Mouse (Mus musculus) MEL (cell line): ENCODE results near the gene Zic4. TPM values are rescaled to one million over a fixed set of nuclear protein-coding genes. Genes with fewer than 3 reads are reported as not detected.

Experiments
- DNase-seq: peaks from one replicate; pipeline ENCODE4 v3.0.0; 2011; ENCODE audit warnings: low read depth, low spot score
- H3K27ac ChIP-seq: 2 replicates; pipeline ENCODE4 v1.5.1; 2012; ENCODE audit warnings: low read depth, mild to moderate bottlenecking, control low read depth, low read length, moderate library complexity; ENCODE audit not compliant: control insufficient read depth
- H3K27me3 ChIP-seq, 2 experiments: fragments of 150-350 bp in 1 of 2; sonication (generic) in 1 of 2; 2 replicates each; pipeline ENCODE4 v1.6.1; 2012; ENCODE audit warnings: low read length in 2 of 2, mild to moderate bottlenecking in 2 of 2, improper control_type of control experiment in 1 of 2, moderate library complexity in 1 of 2; ENCODE audit not compliant: insufficient read depth in 2 of 2, control insufficient read depth in 1 of 2
- H3K36me3 ChIP-seq, 2 experiments: 2 replicates each; pipeline ENCODE4 v1.6.1; 2012 to 2014; ENCODE audit warnings: low read length in 2 of 2, improper control_type of control experiment in 1 of 2, inconsistent platforms in 1 of 2, mild to moderate bottlenecking in 1 of 2; ENCODE audit not compliant: insufficient read depth in 2 of 2, control insufficient read depth in 1 of 2
- H3K4me1 ChIP-seq, 2 experiments: fragments of 150-350 bp in 1 of 2; sonication (generic) in 1 of 2; 2 replicates each; pipeline ENCODE4 v1.6.1; 2012; ENCODE audit warnings: low read length in 2 of 2, improper control_type of control experiment in 1 of 2, mild to moderate bottlenecking in 1 of 2; ENCODE audit not compliant: insufficient read depth in 2 of 2, control insufficient read depth in 1 of 2
- H3K4me3 ChIP-seq, 2 experiments: fragments of 150-350 bp in 1 of 2; sonication (generic) in 1 of 2; 2 replicates each; pipeline ENCODE4 v1.5.1; 2012; ENCODE audit warnings: low read depth in 2 of 2, low read length in 2 of 2, mild to moderate bottlenecking in 2 of 2, moderate library complexity in 2 of 2, control low read depth in 1 of 2, improper control_type of control experiment in 1 of 2; ENCODE audit not compliant: control insufficient read depth in 1 of 2, insufficient read depth in 1 of 2
- H3K79me2 ChIP-seq: 2 replicates; pipeline ENCODE4 v1.6.1; 2012; ENCODE audit warnings: mild to moderate bottlenecking, low read length, moderate library complexity; ENCODE audit not compliant: control insufficient read depth, poor library complexity, insufficient read depth
- H3K9ac ChIP-seq: 2 replicates; pipeline ENCODE4 v1.6.1; 2012; ENCODE audit warnings: low read depth, mild to moderate bottlenecking, control low read depth, low read length, moderate library complexity; ENCODE audit not compliant: control insufficient read depth, poor library complexity, severe bottlenecking
- H3K9me3 ChIP-seq: fragments of 150-350 bp; sonication (generic); replicated peaks from 2 replicates; pipeline ENCODE4 v1.6.1; 2012; ENCODE audit warnings: mild to moderate bottlenecking, low read length, improper control_type of control experiment, moderate library complexity; ENCODE audit not compliant: insufficient read depth
- CHD2 ChIP-seq: IDR thresholded peaks from 2 replicates; pipeline ENCODE4 v1.6.1; 2011; ENCODE audit warnings: low read length, improper control_type of control experiment
- CTCF ChIP-seq, 3 experiments: IDR thresholded peaks in 2 of 3; conservative IDR thresholded peaks in 1 of 3; 2 replicates each; pipeline ENCODE4 v1.5.1; 2011 to 2012; ENCODE audit warnings: low read length in 3 of 3, low read depth in 2 of 3, mild to moderate bottlenecking in 2 of 3, improper control_type of control experiment in 1 of 3, inconsistent platforms in 1 of 3, mixed read lengths in 1 of 3, moderate library complexity in 1 of 3; ENCODE audit not compliant: control insufficient read depth in 1 of 3, insufficient read depth in 1 of 3, poor library complexity in 1 of 3, severe bottlenecking in 1 of 3
- E2F4 ChIP-seq: IDR thresholded peaks from 2 replicates; pipeline ENCODE4 v1.6.1; 2011; ENCODE audit warnings: low read depth, low read length, improper control_type of control experiment, borderline replicate concordance
- ELF1 ChIP-seq: IDR thresholded peaks from 2 replicates; pipeline ENCODE4 v1.6.1; 2014; ENCODE audit warnings: low read depth, mild to moderate bottlenecking, inconsistent platforms, low read length, improper control_type of control experiment, moderate library complexity
- ETS1 ChIP-seq: IDR thresholded peaks from 2 replicates; pipeline ENCODE4 v1.6.1; 2012; ENCODE audit warnings: low read depth, mild to moderate bottlenecking, inconsistent platforms, low read length, improper control_type of control experiment, moderate library complexity
- GABPA ChIP-seq: IDR thresholded peaks from 2 replicates; pipeline ENCODE4 v1.6.1; 2012; ENCODE audit warnings: low read depth, mild to moderate bottlenecking, inconsistent platforms, low read length, improper control_type of control experiment, moderate library complexity
- GATA1 ChIP-seq: IDR thresholded peaks from 2 replicates; pipeline ENCODE4 v1.6.1; 2011; ENCODE audit warnings: low read depth, low read length, improper control_type of control experiment
- HCFC1 ChIP-seq: IDR thresholded peaks from 2 replicates; pipeline ENCODE4 v1.6.1; 2012; ENCODE audit warnings: low read depth, mild to moderate bottlenecking, inconsistent platforms, low read length, improper control_type of control experiment, moderate library complexity
- MYB ChIP-seq: IDR thresholded peaks from 2 replicates; pipeline ENCODE4 v1.6.1; 2011; ENCODE audit warnings: mild to moderate bottlenecking, low read depth, low read length, improper control_type of control experiment
- MYC ChIP-seq: IDR thresholded peaks from 2 replicates; pipeline ENCODE4 v1.6.1; 2011; ENCODE audit warnings: low read depth, mild to moderate bottlenecking, low read length, improper control_type of control experiment, moderate library complexity
- NRF1 ChIP-seq: IDR thresholded peaks from 2 replicates; pipeline ENCODE4 v1.6.1; 2014; ENCODE audit warnings: low read depth, mild to moderate bottlenecking, inconsistent platforms, low read length, improper control_type of control experiment, moderate library complexity; ENCODE audit not compliant: poor library complexity, insufficient read depth, severe bottlenecking
- SMC3 ChIP-seq: IDR thresholded peaks from 2 replicates; pipeline ENCODE4 v1.6.1; 2011; ENCODE audit warnings: low read depth, low read length, improper control_type of control experiment
- TBP ChIP-seq: IDR thresholded peaks from 2 replicates; pipeline ENCODE4 v1.8.0; 2011; ENCODE audit warnings: low read depth, low read length, improper control_type of control experiment
- USF2 ChIP-seq, 2 experiments: IDR thresholded peaks; 2 replicates each; pipeline ENCODE4 v1.6.1; 2011 to 2012; ENCODE audit warnings: improper control_type of control experiment in 2 of 2, low read length in 2 of 2, borderline replicate concordance in 1 of 2, inconsistent platforms in 1 of 2, low read depth in 1 of 2, mild to moderate bottlenecking in 1 of 2; ENCODE audit not compliant: insufficient read depth in 1 of 2
- ZC3H11A ChIP-seq: IDR thresholded peaks from 2 replicates; pipeline ENCODE4 v1.6.1; 2012; ENCODE audit warnings: low read depth, mild to moderate bottlenecking, inconsistent platforms, low read length, improper control_type of control experiment
- ZMIZ1 ChIP-seq: IDR thresholded peaks from 2 replicates; pipeline ENCODE4 v1.6.1; 2012; ENCODE audit warnings: low read depth, mild to moderate bottlenecking, inconsistent platforms, low read length, improper control_type of control experiment, moderate library complexity
- polyA plus RNA-seq, 2 experiments: library from polyadenylated mRNA; stranded (reverse) in 1 of 2; unstranded in 1 of 2; fragments of >175 nt in 1 of 2; fragments of >200 nt in 1 of 2; gene quantifications; 2 replicates each; pipeline versions ENCODE4 v1.2.1 to v1.2.4; 2012; ENCODE audit warnings: low replicate concordance in 2 of 2, low read depth in 1 of 2; ENCODE audit not compliant: insufficient read length in 2 of 2, insufficient read depth in 1 of 2, missing spikeins in 1 of 2
- total RNA-seq: library from RNA; depleted of rRNA; stranded (reverse); fragments of 300-350 nt; gene quantifications from 2 replicates; pipeline ENCODE4 v1.2.3, GENCODE M21; 2012

Zic4 gene
- total and polyA plus RNA-seq, 3 experiments: not detected

GRCm38 (mm10) chr9:91352786-91353185, 9.4 kb upstream of the Zic4 start:
- no peak overlapping the region for H3K4me3 ChIP-seq
- no peak for DNase-seq
- H3K4me1 ChIP-seq: no peaks in the 10 kb centered on the region
- no peaks in the 10 kb centered on the region for H3K9me3 ChIP-seq
- H3K27ac ChIP-seq: no peak overlapping the region
- no peak for TF ChIP-seq TBP
- no peak for TF ChIP-seq CTCF (IDR thresholded peaks at IDR 0.05 in 2 of 3, conservative IDR thresholded peaks at IDR 0.05 in 1 of 3; ENCODE audit: control insufficient read depth in 1 of 3, insufficient read depth in 1 of 3, low read depth in 2 of 3, low read length in 3 of 3, poor library complexity in 1 of 3, severe bottlenecking in 1 of 3)
- TF ChIP-seq ZC3H11A: no peak
- TF ChIP-seq ZMIZ1: no peak
- TF ChIP-seq ELF1: no peak
- no peak for TF ChIP-seq E2F4
- no peak for TF ChIP-seq ETS1
- TF ChIP-seq GATA1: no peak
- H3K9ac ChIP-seq: no peak overlapping the region
- H3K36me3 ChIP-seq: no peaks in the 10 kb centered on the region
- no peaks in the 10 kb centered on the region for H3K79me2 ChIP-seq
- no peaks in the 10 kb centered on the region for H3K27me3 ChIP-seq

- H3K4me3 ChIP-seq: no peak overlapping the region
- H3K27me3 ChIP-seq: no peaks in the 10 kb centered on the region
- no peaks in the 10 kb centered on the region for H3K79me2 ChIP-seq
- H3K4me1 ChIP-seq: no peaks in the 10 kb centered on the region
- no peak for DNase-seq
- H3K27ac ChIP-seq: no peak overlapping the region
- TF ChIP-seq USF2 (IDR thresholded peaks at IDR 0.05; ENCODE audit: borderline replicate concordance in 1 of 2, insufficient read depth in 1 of 2, low read depth in 1 of 2, low read length in 2 of 2) (no peak), ZMIZ1 (no peak), MYC (no peak), CHD2 (no peak), MYB (no peak), GABPA (no peak), NRF1 (no peak), E2F4 (no peak), SMC3 (no peak), HCFC1 (no peak)
- no peak overlapping the region for H3K9ac ChIP-seq
- no peaks in the 10 kb centered on the region for H3K9me3 ChIP-seq
- no peaks in the 10 kb centered on the region for H3K36me3 ChIP-seq
Measured at GRCm38 (mm10) chr9:91353551-91354433, 8.4 kb upstream of the Zic4 start.
